Mouse (Mus musculus) layer of hippocampus, adult 18-20 months (tissue): ENCODE results near the gene Pigp. TPM values are rescaled to one million over a fixed set of nuclear protein-coding genes. Genes with fewer than 3 reads are reported as not detected.

ENCODE experiments used
- DNase-seq, 2 experiments: peaks; one replicate each; pipeline ENCODE4 v3.0.0; 2022; ENCODE audit warnings: low spot score in 2 of 2
- total RNA-seq, 2 experiments: library from RNA; stranded (reverse); gene quantifications; 2 replicates each; pipeline ENCODE4 v1.2.3; 2021

The Pigp gene
- total RNA-seq, 2 experiments from 2014 or later: 35.5 to 40.7 TPM

- no peak for DNase-seq
Measured at GRCm38 (mm10) chr16:94326008-94326407, 45.6 kb downstream of the Pigp start.

GRCm38 (mm10) chr16:94323681-94324080, 48.0 kb downstream of the Pigp start:
- no peak for DNase-seq

- no peak for DNase-seq
Measured at GRCm38 (mm10) chr16:94320223-94320622, 51.4 kb downstream of the Pigp start.

- DNase-seq: no peak
Measured at GRCm38 (mm10) chr16:94317752-94318151, 53.9 kb downstream of the Pigp start.

- no peak for DNase-seq
Measured at GRCm38 (mm10) chr16:94315215-94315614, 56.4 kb downstream of the Pigp start.

GRCm38 (mm10) chr16:94314626-94315025, 57.0 kb downstream of the Pigp start:
- no peak for DNase-seq

- peak; percentile 96 to 98 for DNase-seq
Measured at GRCm38 (mm10) chr16:94313229-94314030, 58.2 kb downstream of the Pigp start, which contains the start of gene Hlcs. Gene Hlcs (minus strand): TSS chr16:94313571.

GRCm38 (mm10) chr16:94312663-94313228, 58.9 kb downstream of the Pigp start:
- DNase-seq: peak; percentile 79 to 87

GRCm38 (mm10) chr16:94311931-94312330, 59.7 kb downstream of the Pigp start:
- DNase-seq: no peak

- DNase-seq: no peak
Measured at GRCm38 (mm10) chr16:94311416-94311815, 60.2 kb downstream of the Pigp start.

- DNase-seq: no peak
Measured at GRCm38 (mm10) chr16:94309025-94309424, 62.6 kb downstream of the Pigp start.

Other genes starting within 250 kb of the Pigp start
- 10 to 100 TPM; 13.5 to 13.9 TPM for gene Hlcs, start 58.3 kb downstream of the Pigp start, total RNA-seq
- under 1 TPM in 1 of 2 experiments, not detected in 1; 0.20 TPM for gene Ripply3, start 43.4 kb downstream of the Pigp start, total RNA-seq
- gene Ttc3, start 1.2 kb downstream of the Pigp start, total RNA-seq: 100 to 1,000 TPM; 823 to 869 TPM
- 10 to 100 TPM; 34.7 to 37.9 TPM for gene Vps26c, start 155.0 kb upstream of the Pigp start, total RNA-seq
- 10 to 100 TPM; 86.6 to 93.2 TPM for gene Dyrk1a, start 198.2 kb upstream of the Pigp start, total RNA-seq